Mouse (Mus musculus) brain, embryonic 14.5 days (tissue): ENCODE data around the gene Nhp2. TPM values are rescaled to one million over a fixed set of nuclear protein-coding genes. Genes with fewer than 3 reads are reported as not detected.
"Not testable (repeated sequence)": the region's sequence is repeated elsewhere in the genome, so short reads cannot be mapped to it uniquely, and the experiment has no call there.

Experiments used
- DNase-seq: peaks from one replicate; pipeline ENCODE4 v3.0.0-alpha.2; 2011; ENCODE audit warnings: low read depth
- CTCF ChIP-seq: fragments of 200-500 bp; IDR thresholded peaks from 2 replicates; pipeline ENCODE4 v1.5.1; 2012; ENCODE audit warnings: inconsistent platforms, mild to moderate bottlenecking, moderate library complexity, borderline replicate concordance; ENCODE audit not compliant: insufficient read depth, insufficient read length; ENCODE audit errors: extremely low read depth
- POLR2A ChIP-seq: fragments of 200-500 bp; IDR thresholded peaks from 2 replicates; pipeline ENCODE4 v1.6.1; 2012; ENCODE audit warnings: mild to moderate bottlenecking, inconsistent platforms, borderline replicate concordance; ENCODE audit not compliant: poor library complexity, insufficient read depth, insufficient read length, severe bottlenecking; ENCODE audit errors: extremely low read depth
- polyA plus RNA-seq: library from polyadenylated mRNA; depleted of rRNA; stranded (reverse); fragments of >200 nt; gene quantifications from 2 replicates; pipeline ENCODE4 v1.2.3, GENCODE M21; 2012

Gene Nhp2
- polyA plus RNA-seq, 1 experiment = 69.2 TPM

DNA sequence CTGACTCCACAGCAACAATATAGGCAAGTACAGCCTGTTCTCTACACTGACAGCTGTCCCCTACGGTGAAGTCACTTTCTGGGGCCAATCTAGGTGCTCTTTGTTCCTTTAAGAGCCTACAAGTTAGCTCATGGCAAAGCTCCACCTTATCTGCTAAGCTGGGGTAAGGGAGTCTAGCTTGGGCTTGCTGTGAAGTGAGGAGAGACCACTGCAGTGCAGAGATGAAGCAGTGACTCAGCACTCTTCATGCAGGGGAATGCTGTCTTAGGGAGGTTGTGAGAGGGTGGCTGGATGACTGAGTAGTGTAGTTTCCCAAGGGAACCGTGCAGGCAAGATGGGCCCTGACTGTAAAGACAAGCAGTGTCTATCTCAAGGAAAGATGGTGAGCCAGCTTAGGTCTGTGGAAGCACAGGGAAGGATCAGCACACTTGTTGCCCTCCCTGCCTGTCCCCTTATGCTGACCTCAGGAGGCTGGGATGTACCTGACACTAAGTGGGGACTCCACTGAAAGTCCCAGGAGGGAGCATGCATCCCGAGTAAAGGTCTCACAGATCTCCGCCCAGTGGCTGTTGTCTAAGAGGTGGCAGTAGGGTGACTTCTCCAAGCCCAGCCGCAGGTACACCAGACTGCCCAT, 5.8 kb downstream of the Nhp2 start:
- TF ChIP-seq CTCF (no peak), POLR2A (no peak)

DNA sequence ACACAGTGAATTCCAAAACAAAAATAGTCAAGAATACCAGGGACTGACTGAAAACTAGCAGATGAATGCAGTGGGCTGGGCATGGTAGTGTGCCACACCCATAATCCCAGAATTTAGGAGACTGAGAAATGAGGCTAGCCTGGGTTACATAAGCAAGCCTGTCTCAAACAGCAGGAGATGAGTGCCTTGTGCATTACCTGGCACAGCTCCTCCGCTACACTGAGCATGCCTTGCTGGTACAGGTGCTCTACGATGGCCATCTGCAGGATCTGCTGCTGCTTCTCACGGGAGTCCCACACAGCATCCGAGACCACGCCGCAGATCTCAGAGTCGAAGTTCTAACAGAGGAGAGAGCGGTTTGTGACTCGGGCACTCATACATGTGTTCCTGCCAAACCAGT, 7.9 kb downstream of the Nhp2 start:
- DNase-seq = no peak
- no peak for TF ChIP-seq POLR2A
- TF ChIP-seq CTCF = no peak

More for the DNA sequence above, 5.8 kb downstream of the Nhp2 start:
- DNase-seq = no peak

DNA sequence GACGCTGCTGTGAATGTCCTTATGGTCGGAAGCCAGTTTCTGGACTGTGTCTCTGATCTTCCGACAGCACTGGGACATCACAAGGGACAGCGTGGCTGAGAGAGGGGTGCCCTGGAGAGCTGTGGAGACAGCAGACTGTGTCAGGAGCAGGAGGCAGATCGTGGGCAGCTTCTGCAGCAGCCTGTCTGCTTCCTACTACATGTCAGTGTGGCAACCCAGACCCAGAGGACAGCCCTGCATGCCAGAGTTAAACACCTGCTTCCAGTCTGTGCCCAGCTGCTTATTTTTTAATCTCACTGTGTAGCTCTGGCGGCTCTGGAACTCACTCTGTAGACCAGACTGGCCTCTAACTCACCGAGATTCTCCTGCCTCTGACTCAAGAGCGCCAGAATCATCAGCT, 8.4 kb downstream of the Nhp2 start:
- no peak for DNase-seq
- TF ChIP-seq CTCF = no peak
- no peak for TF ChIP-seq POLR2A

DNA sequence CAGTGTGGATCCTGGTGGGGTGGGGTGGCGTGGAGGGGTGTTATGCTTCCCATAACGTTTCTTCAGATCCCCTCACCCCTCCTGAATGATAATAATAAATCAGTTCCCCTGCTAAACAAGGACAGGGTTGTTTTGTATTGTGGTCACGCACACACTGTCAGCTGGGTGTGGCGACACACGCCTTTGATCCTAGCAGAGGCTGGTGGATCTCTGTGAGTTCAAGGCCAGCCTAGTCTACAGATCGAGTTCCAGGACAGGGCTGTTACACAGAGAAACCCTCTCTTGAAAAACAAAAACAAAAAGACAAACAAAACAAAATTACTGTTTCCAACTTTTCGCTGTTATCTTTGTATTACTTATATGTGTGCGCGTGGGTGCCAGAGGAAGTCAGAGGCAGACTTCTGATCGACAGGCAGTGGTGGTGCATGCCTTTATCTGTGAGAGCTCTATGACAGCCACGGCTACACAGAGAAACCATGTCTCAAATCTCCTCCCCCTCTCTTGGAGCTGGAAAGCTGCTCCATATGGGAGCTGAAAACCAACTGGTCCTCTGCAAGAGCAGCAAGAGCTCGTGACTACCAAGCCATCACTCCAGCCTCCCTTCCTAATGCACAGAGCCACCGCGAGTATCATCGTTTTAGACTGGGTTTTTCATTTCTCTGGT, 10.2 kb downstream of the Nhp2 start:
- no peak for DNase-seq
- TF ChIP-seq POLR2A (no peak), CTCF (no peak)

DNA sequence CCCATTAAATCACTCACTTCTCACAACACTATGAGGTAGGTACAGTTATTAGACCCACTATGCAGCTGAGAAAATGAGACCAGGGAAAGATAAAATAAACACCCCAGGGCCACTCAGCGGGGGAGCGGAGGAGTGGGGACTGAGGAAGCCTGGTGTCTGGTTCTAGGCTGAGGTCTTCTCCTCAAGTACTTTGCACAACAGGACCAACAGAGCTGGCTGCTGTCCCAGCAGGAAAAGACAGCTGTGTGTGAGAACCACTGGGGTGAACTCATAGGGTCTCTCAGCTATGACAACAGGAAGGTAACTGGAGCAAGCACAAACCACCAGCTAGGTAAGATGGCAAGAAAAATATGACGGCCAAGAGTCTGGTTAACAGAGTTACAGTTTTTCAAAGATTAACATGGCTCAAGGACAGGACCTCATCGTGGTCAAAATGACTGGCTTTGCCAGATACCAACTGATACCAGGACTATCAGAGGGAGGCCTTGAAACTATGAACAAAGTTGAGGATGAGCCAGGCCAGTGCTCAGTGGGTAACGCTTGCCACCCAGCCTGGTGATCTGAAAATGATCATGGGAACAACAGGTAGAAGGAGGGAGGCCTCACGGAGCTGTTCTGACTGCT, 12.7 kb downstream of the Nhp2 start:
- TF ChIP-seq POLR2A (no peak), CTCF (no peak)
- no peak for DNase-seq

DNA sequence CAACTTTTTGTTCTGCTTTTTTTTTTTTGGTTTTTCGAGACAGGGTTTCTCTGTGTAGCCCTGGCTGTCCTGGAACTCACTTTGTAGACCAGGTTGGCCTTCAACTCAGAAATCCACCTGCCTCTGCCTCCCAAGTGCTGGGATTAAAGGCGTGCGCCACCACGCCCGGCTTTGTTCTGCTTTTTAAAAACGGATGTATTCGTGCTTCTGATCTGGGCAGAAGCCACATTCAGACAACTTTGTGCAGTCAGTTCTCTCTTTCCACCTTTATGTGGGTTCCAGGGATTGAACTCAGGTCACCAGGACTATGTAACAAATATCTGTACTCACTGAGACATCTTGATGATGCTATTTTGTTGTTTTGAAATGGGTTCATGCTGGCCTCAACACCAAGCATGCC, 13.7 kb downstream of the Nhp2 start:
- not testable (repeated sequence) for DNase-seq

DNA sequence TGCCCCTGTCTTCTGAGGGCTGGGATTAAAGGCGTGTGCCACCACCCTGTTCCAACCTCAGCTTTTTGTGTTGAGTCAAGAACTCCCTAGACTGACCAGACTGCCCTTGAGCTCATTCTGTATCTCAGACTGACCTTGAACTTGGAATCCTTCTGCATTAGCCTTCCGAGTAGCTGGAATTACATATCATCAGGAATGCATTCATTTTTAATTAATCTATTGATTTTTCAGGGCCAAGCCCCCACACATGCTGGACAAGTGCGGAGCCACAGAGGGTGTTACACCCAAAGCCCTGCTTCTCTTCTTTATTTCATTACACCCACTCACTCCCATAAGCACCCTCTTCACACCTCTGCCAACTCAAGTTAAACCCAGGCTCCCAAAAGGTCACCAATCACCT, 14.2 kb downstream of the Nhp2 start:
- no peak for DNase-seq
- TF ChIP-seq CTCF (no peak), POLR2A (no peak)

DNA sequence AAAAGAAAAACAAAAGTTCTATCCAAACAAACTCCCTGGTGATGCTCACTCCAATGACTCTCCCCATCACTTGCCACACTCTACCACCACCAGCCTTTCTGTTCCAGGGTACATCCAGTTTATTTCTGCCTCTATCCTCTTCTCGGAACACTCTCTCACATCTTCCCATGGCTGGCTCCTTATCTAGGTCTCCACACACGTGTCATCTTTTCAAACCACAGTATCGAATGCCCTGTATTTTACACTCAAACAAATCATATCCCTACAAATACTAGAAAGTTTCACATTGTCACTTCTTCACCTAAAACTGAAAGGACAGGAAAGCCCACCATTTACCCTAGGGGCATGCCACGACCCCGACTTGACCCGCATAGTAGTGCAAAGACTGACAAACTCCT, 15.6 kb downstream of the Nhp2 start:
- no peak for DNase-seq
- TF ChIP-seq CTCF (no peak), POLR2A (no peak)

DNA sequence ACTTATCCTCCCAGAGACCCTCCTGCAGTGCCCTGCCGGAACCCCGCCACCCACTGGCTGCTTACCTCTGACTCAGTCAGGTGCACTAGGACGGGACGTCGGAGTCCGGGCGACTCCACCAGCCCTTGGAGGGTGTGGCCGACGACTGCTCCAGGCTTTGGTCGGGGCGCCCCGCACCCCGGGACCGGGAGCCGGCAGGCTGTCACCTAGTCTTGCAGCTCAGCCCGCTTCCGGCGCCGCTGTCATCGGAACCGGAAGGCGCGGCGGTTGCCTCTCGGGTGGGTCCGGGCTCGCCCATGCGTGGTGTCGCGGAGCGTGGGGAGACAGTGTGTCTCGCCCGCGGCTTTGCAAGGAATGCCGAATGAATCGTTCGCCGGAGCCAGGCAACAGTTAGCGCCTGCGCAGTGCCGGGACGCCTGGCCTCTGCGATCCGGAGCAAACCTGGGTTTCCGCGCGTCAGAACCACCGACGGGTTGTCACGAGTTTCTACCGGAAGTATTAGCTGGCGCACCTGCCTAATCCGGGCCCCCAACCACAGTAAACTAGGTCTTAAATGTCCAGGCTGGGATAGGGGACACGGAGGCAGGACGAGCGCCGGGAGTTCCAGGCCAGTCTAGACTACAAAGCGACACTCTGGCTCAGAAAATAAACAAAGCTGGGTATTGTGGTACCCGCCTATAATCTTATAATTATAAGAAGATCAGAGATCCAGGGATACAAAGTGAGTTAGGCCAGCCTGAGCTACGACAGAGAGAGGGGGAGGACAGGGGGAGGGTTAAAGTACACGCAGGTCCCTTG, 16.2 kb downstream of the Nhp2 start, which contains the start of gene Rmnd5b:
Rmnd5b (minus strand) TSS at position 372 of the 798 bp plus-strand sequence.
- peak; percentile 96 for DNase-seq
- peak; percentile 37; the same call in 1 of the 2 replicates for TF ChIP-seq POLR2A
- no peak for TF ChIP-seq CTCF

DNA sequence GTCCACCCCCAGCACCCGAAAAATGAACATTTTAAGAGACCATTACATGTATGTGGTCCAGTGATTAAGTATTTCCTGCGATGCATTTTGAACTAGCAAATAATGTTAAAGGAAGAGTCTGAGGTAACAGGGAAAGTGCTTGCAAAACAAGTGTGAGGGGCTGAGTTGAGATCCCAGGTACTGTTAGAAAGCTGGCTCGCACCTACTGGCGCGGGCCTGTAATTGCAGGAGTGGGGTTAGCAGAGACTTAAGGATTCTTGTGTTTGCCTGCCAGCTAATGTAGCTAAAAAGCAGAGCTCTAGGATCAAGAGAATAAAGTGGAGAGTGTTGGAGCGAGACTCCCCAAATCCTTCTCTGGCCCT, 16.8 kb downstream of the Nhp2 start:
- TF ChIP-seq POLR2A (no peak), CTCF (peak; percentile 68)
- DNase-seq = peak; percentile 88

DNA sequence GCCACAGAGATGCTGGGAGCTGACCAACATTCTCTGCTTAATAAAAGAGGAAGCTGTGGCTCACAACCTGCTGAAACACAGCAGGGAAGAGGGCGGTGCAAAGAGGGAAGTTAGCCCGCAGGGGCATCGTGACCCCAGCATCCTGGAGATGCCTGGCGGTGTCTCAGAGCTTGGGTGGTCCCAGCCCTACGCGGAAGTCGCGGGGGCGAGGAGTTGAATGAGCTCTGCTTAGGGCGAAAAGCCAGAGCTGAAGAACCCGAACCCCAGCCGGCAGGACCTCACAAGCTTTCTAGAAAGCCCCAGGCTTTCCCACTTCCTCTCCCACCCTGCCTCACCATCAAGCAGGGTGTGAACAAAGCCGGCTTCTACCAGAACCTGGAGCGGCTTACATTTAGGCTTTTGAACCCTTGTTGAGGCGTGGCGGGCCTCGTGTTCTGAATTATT, 18.5 kb downstream of the Nhp2 start:
- peak; percentile 26 for DNase-seq
- TF ChIP-seq CTCF (no peak), POLR2A (no peak)

DNA sequence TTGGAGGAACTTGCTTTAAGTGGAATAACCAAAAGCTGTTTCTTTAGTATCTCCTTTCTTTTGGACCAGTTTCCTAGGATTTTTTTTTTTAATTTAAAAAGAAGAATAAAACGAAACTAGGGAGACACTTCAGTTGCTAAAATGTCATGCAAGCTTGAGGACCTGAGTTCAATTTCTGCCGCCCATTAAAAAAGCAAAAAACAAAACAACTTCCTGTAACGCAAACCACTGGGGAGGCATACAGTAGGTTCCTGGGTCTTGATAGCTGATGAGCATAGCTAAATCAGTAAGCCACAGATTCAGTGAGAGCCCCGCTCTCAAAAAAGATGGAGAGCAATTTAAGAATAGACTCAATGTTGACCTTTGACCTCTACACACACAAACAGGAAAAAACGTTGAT, 19.0 kb downstream of the Nhp2 start:
- TF ChIP-seq POLR2A (no peak), CTCF (no peak)

More for the DNA sequence above, 19.0 kb downstream of the Nhp2 start:
- DNase-seq = no peak
